Mouse (Mus musculus): ENCODE measurements at regions not wholly inside any gene's neighbourhood (a gene's known extent, or its start where the extent isn't known, plus 50 kb on each side); places are given as distances from the start of the nearest gene placed in this dataset.

DNA sequence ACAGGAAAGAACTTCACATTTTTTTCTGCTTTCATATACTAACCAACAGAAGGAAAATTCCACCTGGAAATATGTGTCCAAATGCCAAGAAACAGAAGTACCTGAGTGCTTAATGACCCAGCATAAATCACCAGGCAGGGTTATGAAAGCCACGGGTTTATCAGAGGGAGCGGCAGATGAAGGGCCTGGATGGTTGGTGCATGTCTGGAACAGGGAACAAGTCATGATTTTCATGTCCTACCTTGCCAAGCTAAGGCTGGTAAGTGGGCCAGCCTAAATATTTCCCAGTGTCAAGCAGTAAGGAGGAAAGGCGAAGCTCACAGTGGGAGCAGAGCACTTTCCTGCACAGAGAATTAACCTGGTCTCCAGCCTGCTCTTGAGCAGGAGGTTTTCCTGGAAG, 132.3 kb upstream of the Foxq1 start:
- Histone ChIP-seq H3K9me3 (replicated peaks; ENCODE audit: control insufficient read depth, low read length) (no peaks in the 10 kb centered on the region), H3K9ac (ENCODE audit: low read length) (no peak overlapping the region), H3K4me2 (ENCODE audit: low read depth, low read length) (no peak overlapping the region), H3K27ac (ENCODE audit: low read length) (peak overlapping the region; percentile 48), H3K36me3 (ENCODE audit: control insufficient read depth, insufficient read depth, low read length) (no peaks in the 10 kb centered on the region), H3K4me1 (ENCODE audit: control insufficient read depth, insufficient read depth, low read length) (no peaks in the 10 kb centered on the region), H3K27me3 (ENCODE audit: control insufficient read depth, insufficient read depth, low read length) (no peaks in the 10 kb centered on the region), H3K4me3 (replicated peaks; ENCODE audit: low read length) (no peak overlapping the region)
- 59% methylated on average over 3 of the region's 3 CpGs for WGBS
- ATAC-seq (ENCODE audit: insufficient read depth, low FRiP score), result no peak

DNA sequence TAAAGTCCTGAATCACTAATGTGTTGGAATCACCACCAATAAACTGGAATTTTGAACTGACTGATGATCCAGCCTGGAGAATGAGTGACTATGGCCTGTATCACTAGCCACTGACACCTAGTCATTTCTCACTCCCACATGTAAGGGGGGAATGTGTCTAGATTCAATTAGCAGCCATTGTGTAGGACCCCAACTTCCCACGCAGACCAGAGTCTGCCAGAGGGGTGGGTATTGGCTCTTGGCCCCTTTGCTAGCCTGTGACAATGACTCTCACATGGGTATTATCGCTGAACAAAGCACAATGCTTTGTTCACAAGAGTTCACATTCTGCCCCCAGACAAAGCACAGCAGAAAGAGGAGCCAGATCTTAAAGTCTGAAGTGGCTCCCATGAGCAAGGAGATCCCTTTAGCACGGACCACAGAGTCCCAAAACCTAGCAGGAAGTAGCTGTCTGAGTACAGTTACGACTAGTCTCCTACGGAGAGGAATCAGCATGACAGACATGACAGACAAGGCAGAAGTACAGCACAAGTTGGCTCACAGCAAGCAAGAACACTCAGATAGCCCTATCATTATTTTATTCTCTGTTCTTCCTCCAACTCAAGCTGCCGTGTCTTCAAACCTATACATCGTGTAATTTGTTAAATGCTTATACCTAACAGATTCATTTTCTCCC, 130.0 kb upstream of the Foxq1 start:
- no peak overlapping the region for H3K4me3 ChIP-seq (replicated peaks; ENCODE audit: low read length)
- 76% methylated on average over 7 of the region's 7 CpGs for WGBS
- no peaks in the 10 kb centered on the region for H3K27me3 ChIP-seq (ENCODE audit: control insufficient read depth, insufficient read depth, low read length)
- H3K9ac ChIP-seq (ENCODE audit: low read length), result no peak overlapping the region
- H3K4me1 ChIP-seq (ENCODE audit: control insufficient read depth, insufficient read depth, low read length), result no peaks in the 10 kb centered on the region
- no peak overlapping the region for H3K27ac ChIP-seq (ENCODE audit: low read length)
- ATAC-seq (ENCODE audit: insufficient read depth, low FRiP score), result no peak
- no peaks in the 10 kb centered on the region for H3K36me3 ChIP-seq (ENCODE audit: control insufficient read depth, insufficient read depth, low read length)
- no peaks in the 10 kb centered on the region for H3K9me3 ChIP-seq (replicated peaks; ENCODE audit: control insufficient read depth, low read length)
- H3K4me2 ChIP-seq (ENCODE audit: low read depth, low read length), result no peak overlapping the region

DNA sequence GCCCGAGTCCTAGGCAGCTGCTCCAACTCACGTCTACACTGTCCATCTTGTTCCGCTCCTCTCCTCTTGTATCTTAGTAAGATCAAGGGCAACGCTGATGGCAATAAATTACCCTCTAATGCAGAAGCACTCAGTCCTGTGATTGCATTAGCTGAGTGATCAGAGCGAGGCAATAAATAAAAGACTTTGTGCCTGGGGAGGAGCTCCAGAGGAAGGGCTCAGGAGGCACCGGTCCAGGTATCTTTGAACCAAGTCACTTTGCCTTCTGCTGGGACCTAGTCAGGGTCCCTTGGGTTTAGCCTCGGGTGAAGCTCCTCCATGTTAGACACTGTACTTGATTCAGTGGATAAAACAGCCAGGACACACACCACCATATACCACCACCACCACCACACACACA, 119.5 kb upstream of the Foxq1 start:
- no peaks in the 10 kb centered on the region for H3K4me1 ChIP-seq (ENCODE audit: control insufficient read depth, insufficient read depth, low read length)
- H3K9ac ChIP-seq (ENCODE audit: low read length), result no peak overlapping the region
- 44% methylated on average over 7 of the region's 7 CpGs for WGBS
- ATAC-seq (ENCODE audit: insufficient read depth, low FRiP score), result no peak
- no peaks in the 10 kb centered on the region for H3K27me3 ChIP-seq (ENCODE audit: control insufficient read depth, insufficient read depth, low read length)
- no peaks in the 10 kb centered on the region for H3K36me3 ChIP-seq (ENCODE audit: control insufficient read depth, insufficient read depth, low read length)
- no peak overlapping the region for H3K27ac ChIP-seq (ENCODE audit: low read length)
- H3K4me3 ChIP-seq (replicated peaks; ENCODE audit: low read length), result no peak overlapping the region
- H3K9me3 ChIP-seq (replicated peaks; ENCODE audit: control insufficient read depth, low read length), result no peaks in the 10 kb centered on the region
- no peak overlapping the region for H3K4me2 ChIP-seq (ENCODE audit: low read depth, low read length)

DNA sequence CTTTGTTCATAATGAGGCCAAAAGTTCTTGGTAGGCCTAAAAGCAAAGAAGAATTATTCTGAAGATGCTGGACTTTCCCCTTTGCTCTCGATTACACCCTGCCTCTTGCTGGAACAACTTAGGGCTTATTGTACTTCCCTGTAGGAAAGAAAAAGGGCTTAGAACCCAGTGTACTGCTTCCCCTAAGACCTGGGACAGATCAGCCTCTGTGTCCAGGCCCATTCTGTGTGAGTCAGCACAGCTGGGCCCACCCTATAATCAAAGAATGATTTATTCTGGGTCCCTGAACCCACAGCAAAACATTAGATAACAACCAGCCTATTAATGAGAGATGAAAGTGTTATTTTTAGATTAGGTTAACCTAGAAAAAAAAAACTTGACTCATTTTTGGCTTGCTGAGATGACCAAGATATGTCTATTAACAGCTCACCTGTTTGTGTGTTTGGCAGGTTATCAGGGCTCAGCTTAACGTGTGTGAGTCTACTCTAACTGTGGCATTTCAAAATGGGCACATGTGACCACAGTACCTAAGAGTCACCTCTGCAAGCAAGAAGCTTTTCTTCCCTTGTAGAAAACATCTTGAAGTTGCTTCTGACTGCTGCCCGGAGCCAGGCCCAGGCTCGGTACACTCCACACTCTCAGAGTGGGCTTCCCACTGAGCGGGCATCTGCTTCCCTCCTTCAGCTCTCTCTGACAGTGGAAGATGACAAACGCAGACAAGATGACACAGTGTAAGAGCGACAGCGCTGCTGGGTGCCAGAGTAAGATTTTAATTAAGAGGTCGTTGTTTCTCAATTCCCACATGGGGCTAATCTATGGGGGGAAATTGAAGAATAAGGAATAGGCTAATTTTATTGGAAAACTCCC, 115.9 kb upstream of the Foxq1 start:
- no peaks in the 10 kb centered on the region for H3K36me3 ChIP-seq (ENCODE audit: control insufficient read depth, insufficient read depth, low read length)
- ATAC-seq (ENCODE audit: insufficient read depth, low FRiP score), result peak; percentile 86; the same call in 1 of the 2 replicates
- H3K4me1 ChIP-seq (ENCODE audit: control insufficient read depth, insufficient read depth, low read length), result no peaks in the 10 kb centered on the region
- peak overlapping the region; percentile 17; the same call in 1 of the 2 replicates for H3K27ac ChIP-seq (ENCODE audit: low read length)
- H3K4me2 ChIP-seq (ENCODE audit: low read depth, low read length), result no peak overlapping the region
- H3K4me3 ChIP-seq (replicated peaks; ENCODE audit: low read length), result no peak overlapping the region
- WGBS, result 70% methylated on average over 9 of the region's 9 CpGs
- H3K9me3 ChIP-seq (replicated peaks; ENCODE audit: control insufficient read depth, low read length), result no peaks in the 10 kb centered on the region
- no peaks in the 10 kb centered on the region for H3K27me3 ChIP-seq (ENCODE audit: control insufficient read depth, insufficient read depth, low read length)
- H3K9ac ChIP-seq (ENCODE audit: low read length), result no peak overlapping the region

DNA sequence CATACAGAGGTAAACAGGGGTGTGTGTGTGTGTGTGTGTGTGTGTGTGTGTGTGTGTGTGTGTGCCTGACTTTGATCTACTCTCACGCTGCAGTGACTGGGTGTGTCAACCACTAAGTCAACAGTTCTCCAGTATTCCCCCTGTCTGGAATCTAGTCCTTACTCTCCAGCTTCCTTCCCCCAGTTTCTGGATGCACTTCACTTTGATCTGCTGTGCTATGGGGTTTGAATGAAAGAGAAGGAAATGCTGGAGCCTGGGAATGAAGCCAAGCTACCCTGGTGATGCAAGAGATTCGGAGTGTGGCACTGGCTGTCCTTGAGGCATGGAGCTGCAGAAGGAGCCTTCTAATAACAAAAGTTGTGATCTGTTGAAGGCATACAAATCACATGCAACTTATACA, 97.1 kb upstream of the Foxq1 start:
- no peak overlapping the region for H3K4me2 ChIP-seq (ENCODE audit: low read depth, low read length)
- 43% methylated on average over 2 of the region's 2 CpGs for WGBS
- no peak overlapping the region for H3K27ac ChIP-seq (ENCODE audit: low read length)
- H3K27me3 ChIP-seq (ENCODE audit: control insufficient read depth, insufficient read depth, low read length), result no peaks in the 10 kb centered on the region
- no peaks in the 10 kb centered on the region for H3K9me3 ChIP-seq (replicated peaks; ENCODE audit: control insufficient read depth, low read length)
- no peaks in the 10 kb centered on the region for H3K4me1 ChIP-seq (ENCODE audit: control insufficient read depth, insufficient read depth, low read length)
- no peak overlapping the region for H3K4me3 ChIP-seq (replicated peaks; ENCODE audit: low read length)
- ATAC-seq (ENCODE audit: insufficient read depth, low FRiP score), result no peak
- H3K9ac ChIP-seq (ENCODE audit: low read length), result no peak overlapping the region
- no peaks in the 10 kb centered on the region for H3K36me3 ChIP-seq (ENCODE audit: control insufficient read depth, insufficient read depth, low read length)

DNA sequence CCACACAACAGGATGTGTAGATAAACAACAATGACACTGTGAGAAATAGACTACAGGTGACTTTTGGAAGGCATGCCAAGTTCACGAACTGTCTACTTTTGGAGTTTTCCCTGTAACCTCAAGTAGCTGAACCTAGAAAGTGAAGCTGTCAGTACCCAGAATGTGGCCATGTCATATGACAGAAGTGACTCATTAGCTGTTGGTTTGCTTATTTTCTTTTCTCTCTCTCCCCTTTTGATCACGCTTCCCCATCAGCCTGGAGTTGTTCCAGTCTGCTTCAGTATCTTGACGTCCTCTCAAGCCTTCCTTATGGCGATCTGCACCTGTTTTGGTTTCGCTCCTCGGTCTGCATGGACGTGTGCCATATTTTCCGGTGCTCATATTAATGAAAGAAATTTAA, 90.8 kb upstream of the Foxq1 start:
- Histone ChIP-seq H3K4me3 (replicated peaks; ENCODE audit: low read length) (no peak overlapping the region), H3K9ac (ENCODE audit: low read length) (no peak overlapping the region), H3K4me1 (ENCODE audit: control insufficient read depth, insufficient read depth, low read length) (no peaks in the 10 kb centered on the region), H3K27me3 (ENCODE audit: control insufficient read depth, insufficient read depth, low read length) (no peaks in the 10 kb centered on the region), H3K4me2 (ENCODE audit: low read depth, low read length) (no peak overlapping the region), H3K36me3 (ENCODE audit: control insufficient read depth, insufficient read depth, low read length) (no peaks in the 10 kb centered on the region), H3K9me3 (replicated peaks; ENCODE audit: control insufficient read depth, low read length) (no peaks in the 10 kb centered on the region), H3K27ac (ENCODE audit: low read length) (no peak overlapping the region)
- WGBS, result 78% methylated on average over 8 of the region's 8 CpGs
- ATAC-seq (ENCODE audit: insufficient read depth, low FRiP score), result no peak

DNA sequence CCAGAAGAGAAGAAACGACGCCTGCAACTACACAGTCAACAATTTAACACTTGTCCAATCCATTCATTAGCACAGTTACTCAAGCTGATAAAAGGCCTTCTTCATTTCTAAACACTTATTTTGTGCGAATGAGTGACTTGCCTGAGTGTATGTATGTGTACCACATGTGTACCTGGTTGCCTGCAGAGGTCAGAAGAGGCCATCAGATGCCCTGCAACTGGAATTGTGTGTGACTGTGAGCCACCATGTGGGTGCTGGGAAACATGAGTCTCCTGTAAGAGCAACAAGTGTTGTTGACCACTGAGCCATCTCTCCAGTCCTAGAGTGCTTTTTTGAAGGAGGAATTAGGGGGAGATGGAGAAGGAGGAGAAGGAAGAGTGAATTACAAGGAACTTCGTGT, 90.2 kb upstream of the Foxq1 start:
- no peaks in the 10 kb centered on the region for H3K4me1 ChIP-seq (ENCODE audit: control insufficient read depth, insufficient read depth, low read length)
- H3K36me3 ChIP-seq (ENCODE audit: control insufficient read depth, insufficient read depth, low read length), result no peaks in the 10 kb centered on the region
- no peak for ATAC-seq (ENCODE audit: insufficient read depth, low FRiP score)
- no peaks in the 10 kb centered on the region for H3K9me3 ChIP-seq (replicated peaks; ENCODE audit: control insufficient read depth, low read length)
- no peaks in the 10 kb centered on the region for H3K27me3 ChIP-seq (ENCODE audit: control insufficient read depth, insufficient read depth, low read length)
- no peak overlapping the region for H3K27ac ChIP-seq (ENCODE audit: low read length)
- 74% methylated on average over 4 of the region's 4 CpGs for WGBS
- H3K4me3 ChIP-seq (replicated peaks; ENCODE audit: low read length), result no peak overlapping the region
- no peak overlapping the region for H3K4me2 ChIP-seq (ENCODE audit: low read depth, low read length)
- H3K9ac ChIP-seq (ENCODE audit: low read length), result no peak overlapping the region

DNA sequence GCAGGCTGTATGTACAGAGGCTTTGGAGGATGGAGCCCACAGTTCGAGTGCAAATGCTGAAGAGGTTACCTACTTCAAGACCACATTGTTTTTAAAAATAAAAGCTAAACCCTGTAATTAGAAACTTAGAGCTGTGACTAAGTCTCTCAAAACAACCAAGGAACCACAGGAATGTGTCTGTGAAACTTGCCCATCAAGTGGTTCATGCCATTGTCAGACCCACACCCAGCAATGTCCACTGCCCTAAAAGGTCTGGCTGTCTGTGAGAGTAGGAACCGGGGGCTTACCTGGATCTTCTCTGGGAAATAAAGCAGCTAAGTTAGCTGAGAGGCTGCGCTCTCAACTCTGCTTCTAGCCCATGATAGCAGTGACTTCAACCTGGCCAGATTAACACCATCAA, 87.8 kb upstream of the Foxq1 start:
- Histone ChIP-seq H3K4me2 (ENCODE audit: low read depth, low read length) (no peak overlapping the region), H3K27ac (ENCODE audit: low read length) (no peak overlapping the region), H3K27me3 (ENCODE audit: control insufficient read depth, insufficient read depth, low read length) (no peaks in the 10 kb centered on the region), H3K9ac (ENCODE audit: low read length) (no peak overlapping the region), H3K36me3 (ENCODE audit: control insufficient read depth, insufficient read depth, low read length) (no peaks in the 10 kb centered on the region), H3K4me1 (ENCODE audit: control insufficient read depth, insufficient read depth, low read length) (no peaks in the 10 kb centered on the region), H3K4me3 (replicated peaks; ENCODE audit: low read length) (no peak overlapping the region), H3K9me3 (replicated peaks; ENCODE audit: control insufficient read depth, low read length) (no peaks in the 10 kb centered on the region)
- no peak for ATAC-seq (ENCODE audit: insufficient read depth, low FRiP score)
- 83% methylated on average over 3 of the region's 3 CpGs for WGBS

DNA sequence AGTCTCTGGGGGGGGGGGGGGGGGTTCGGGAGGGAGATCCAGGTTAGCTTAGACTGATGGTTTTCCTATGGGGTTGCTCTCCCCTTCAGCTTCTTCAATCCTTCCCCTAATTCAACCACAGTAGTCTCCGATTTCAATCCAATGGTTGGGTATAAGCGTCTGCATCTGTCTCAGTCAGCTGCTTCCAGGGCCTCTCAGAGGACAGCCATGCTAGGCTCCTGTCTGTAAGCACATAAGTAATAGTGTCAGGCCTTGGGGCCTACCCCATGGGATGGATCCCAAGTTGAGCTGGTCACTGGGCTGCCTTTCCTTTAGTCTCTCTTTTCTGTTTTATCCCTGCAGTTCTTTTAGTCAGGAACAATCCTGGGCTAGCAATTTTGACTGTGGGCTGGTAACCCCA, 87.0 kb upstream of the Foxq1 start:
- no peaks in the 10 kb centered on the region for H3K36me3 ChIP-seq (ENCODE audit: control insufficient read depth, insufficient read depth, low read length)
- no peaks in the 10 kb centered on the region for H3K27me3 ChIP-seq (ENCODE audit: control insufficient read depth, insufficient read depth, low read length)
- H3K4me2 ChIP-seq (ENCODE audit: low read depth, low read length), result no peak overlapping the region
- H3K9ac ChIP-seq (ENCODE audit: low read length), result no peak overlapping the region
- WGBS, result 85% methylated on average over 3 of the region's 3 CpGs
- ATAC-seq (ENCODE audit: insufficient read depth, low FRiP score), result no peak
- H3K4me1 ChIP-seq (ENCODE audit: control insufficient read depth, insufficient read depth, low read length), result no peaks in the 10 kb centered on the region
- no peaks in the 10 kb centered on the region for H3K9me3 ChIP-seq (replicated peaks; ENCODE audit: control insufficient read depth, low read length)
- H3K27ac ChIP-seq (ENCODE audit: low read length), result no peak overlapping the region
- H3K4me3 ChIP-seq (replicated peaks; ENCODE audit: low read length), result no peak overlapping the region

Data from stomach, embryonic 16.5 days (tissue).